Mouse (Mus musculus) embryonic fibroblast, embryonic 13.5 days (primary cell): ENCODE measurements around the gene Mgat5.

ENCODE experiments used
- CTCF ChIP-seq: IDR thresholded peaks from 2 replicates; pipeline ENCODE4 v1.5.1; 2011; ENCODE audit warnings: mild to moderate bottlenecking, control low read depth, low read length, moderate library complexity, borderline replicate concordance; ENCODE audit not compliant: insufficient read depth
- POLR2A ChIP-seq: IDR thresholded peaks from 2 replicates; pipeline ENCODE4 v1.6.1; 2011; ENCODE audit warnings: low read depth, mild to moderate bottlenecking, control low read depth, low read length, moderate library complexity

GRCm38 (mm10) chr1:127236396-127236795 lies 31.6 kb downstream of the Mgat5 start:
- TF ChIP-seq CTCF (no peak), POLR2A (no peak)
